16 mouse cellular contexts compared by ENCODE assay signal in the genomic region with DNA sequence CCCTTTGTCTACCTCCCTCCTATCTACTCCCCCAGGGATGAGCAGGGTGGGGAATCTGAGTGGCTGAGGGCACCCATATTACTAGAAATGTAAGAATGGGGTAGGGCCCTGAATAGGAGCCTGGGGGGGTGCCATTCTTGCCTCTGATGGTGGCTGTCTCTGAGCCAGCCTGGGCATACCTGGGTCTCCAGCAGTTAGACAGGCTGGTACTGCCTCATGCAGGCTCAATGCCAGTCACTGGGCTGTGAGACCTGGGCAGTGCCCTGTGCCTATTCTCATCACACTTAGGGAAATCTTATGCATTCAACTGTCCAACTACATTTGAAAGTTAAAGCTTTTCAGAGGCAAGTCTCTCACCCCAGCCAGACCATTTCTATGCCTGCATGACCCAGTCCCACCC. TPM values are rescaled to one million over a fixed set of nuclear protein-coding genes. Genes with fewer than 3 reads are reported as not detected.
DNase-seq lines count a peak whose midpoint lies in the region; ATAC-seq and TF ChIP-seq lines count a peak whose summit lies in the region.
"Had no signal": no experiment of that assay in that cellular context is flagged by ENCODE, and none has a peak within 500 bp of the region (broad histone marks: within the 10 kb centered on the region; RNA-seq: fewer than 3 reads in every experiment).

No protein-coding gene starts in this region.

- no peak for ATAC-seq in hindbrain, embryonic 12.5 days (ENCODE audit: low FRiP score)
- ATAC-seq in hindbrain, embryonic 16.5 days = no peak
- no peak for ATAC-seq in midbrain, postnatal 0 days (ENCODE audit: low FRiP score)
- no peak for ATAC-seq in liver, embryonic 11.5 days (replicated peaks; ENCODE audit: low FRiP score)

- no peak overlapping the region for H3K4me3 ChIP-seq in gastrocnemius, adult 2 months
- no peak overlapping the region for H3K4me3 ChIP-seq in hindbrain, embryonic 12.5 days
- no peak overlapping the region for H3K4me3 ChIP-seq in hindbrain, embryonic 16.5 days (ENCODE audit: low read length)
- no peak overlapping the region for H3K4me3 ChIP-seq in midbrain, postnatal 0 days (ENCODE audit: low read depth, low read length)
- no peak overlapping the region for H3K4me3 ChIP-seq in liver, embryonic 11.5 days (ENCODE audit: low read depth, low read length)
- H3K4me3 ChIP-seq: embryonic facial prominence, embryonic 15.5 days; limb, embryonic 12.5 days; liver, embryonic 15.5 days had no signal

- H3K27ac ChIP-seq in gastrocnemius, adult 2 months = no peak overlapping the region
- H3K27ac ChIP-seq in hindbrain, embryonic 12.5 days = peak overlapping the region; percentile 74
- no peak overlapping the region for H3K27ac ChIP-seq in hindbrain, embryonic 16.5 days (ENCODE audit: low read depth, low read length)
- peak overlapping the region; percentile 69 for H3K27ac ChIP-seq in midbrain, postnatal 0 days (ENCODE audit: low read depth, low read length)
- no peak overlapping the region for H3K27ac ChIP-seq in liver, embryonic 11.5 days (ENCODE audit: low read depth, low read length)
- H3K27ac ChIP-seq: embryonic facial prominence, embryonic 15.5 days; limb, embryonic 12.5 days; liver, embryonic 15.5 days; stomach, postnatal 0 days had no signal

- intact Hi-C loops in gastrocnemius, adult 2 months (cut with DNase I) = no loop called here
- intact Hi-C loops in gastrocnemius, postnatal 14 days (cut with DNase I; ENCODE audit: low total_unique reads) = no loop called here

- H3K36me3 ChIP-seq in hindbrain, embryonic 12.5 days = no peaks in the 10 kb centered on the region
- no peaks in the 10 kb centered on the region for H3K36me3 ChIP-seq in hindbrain, embryonic 16.5 days (ENCODE audit: control insufficient read depth, insufficient read depth, low read length)
- H3K36me3 ChIP-seq in midbrain, postnatal 0 days (ENCODE audit: insufficient read depth, low read length) = no peaks in the 10 kb centered on the region
- H3K36me3 ChIP-seq in liver, embryonic 11.5 days (ENCODE audit: control insufficient read depth, insufficient read depth, low read length) = no peaks in the 10 kb centered on the region
- H3K36me3 ChIP-seq: embryonic facial prominence, embryonic 15.5 days; G1E; limb, embryonic 12.5 days; liver, embryonic 15.5 days had no signal

- no peak overlapping the region for H3K4me2 ChIP-seq in hindbrain, embryonic 12.5 days (replicated peaks)
- no peak overlapping the region for H3K4me2 ChIP-seq in hindbrain, embryonic 16.5 days (ENCODE audit: low read length)
- H3K4me2 ChIP-seq in midbrain, postnatal 0 days (ENCODE audit: low read depth, low read length, poor library complexity, severe bottlenecking) = no peak overlapping the region
- no peak overlapping the region for H3K4me2 ChIP-seq in liver, embryonic 11.5 days
- H3K4me2 ChIP-seq: embryonic facial prominence, embryonic 15.5 days; heart, embryonic 11.5 days; limb, embryonic 12.5 days; liver, embryonic 15.5 days had no signal

- no peak for TF ChIP-seq CTCF in gastrocnemius, adult 2 months (IDR thresholded peaks at IDR 0.05)
- TF ChIP-seq CTCF in midbrain, postnatal 0 days (IDR thresholded peaks at IDR 0.05) = no peak

- 0 out of 2 replicates have a peak overlapping the region, but pooled peaks have one; percentile 6 for H3K9ac ChIP-seq in hindbrain, embryonic 12.5 days
- peak overlapping the region; percentile 52 for H3K9ac ChIP-seq in hindbrain, embryonic 16.5 days (ENCODE audit: low read depth, low read length)
- H3K9ac ChIP-seq in midbrain, postnatal 0 days (replicated peaks; ENCODE audit: low read length, poor library complexity, severe bottlenecking) = peak overlapping the region; percentile 33; the same call in 1 of the 2 replicates
- no peak overlapping the region for H3K9ac ChIP-seq in liver, embryonic 11.5 days (ENCODE audit: low read depth, low read length)
- H3K9ac ChIP-seq: embryonic facial prominence, embryonic 15.5 days; limb, embryonic 12.5 days; liver, embryonic 15.5 days had no signal

- peaks cover 40% of the 10 kb centered on the region for H3K4me1 ChIP-seq in hindbrain, embryonic 12.5 days
- peaks cover 31% of the 10 kb centered on the region for H3K4me1 ChIP-seq in hindbrain, embryonic 16.5 days (ENCODE audit: control insufficient read depth, insufficient read depth, low read depth, low read length)
- peaks cover 26% of the 10 kb centered on the region for H3K4me1 ChIP-seq in midbrain, postnatal 0 days (ENCODE audit: insufficient read depth, low read length)
- H3K4me1 ChIP-seq in liver, embryonic 11.5 days (replicated peaks; ENCODE audit: control insufficient read depth, insufficient read depth, low read length) = peaks cover 35% of the 10 kb centered on the region

- peak; percentile 4 for DNase-seq in gastrocnemius, adult 2 months
- no peak for DNase-seq in gastrocnemius, postnatal 14 days
- DNase-seq in midbrain, postnatal 0 days (ENCODE audit: low spot score) = no peak
- DNase-seq in liver, embryonic 11.5 days (ENCODE audit: low spot score) = no peak
- no peak for DNase-seq in thymus, postnatal 25 days
- DNase-seq: cerebellum, adult 11-12 months; gastrocnemius, postnatal 25 days; kidney, adult 9 months had no signal

- no peaks in the 10 kb centered on the region for H3K27me3 ChIP-seq in hindbrain, embryonic 12.5 days
- no peaks in the 10 kb centered on the region for H3K27me3 ChIP-seq in hindbrain, embryonic 16.5 days (replicated peaks; ENCODE audit: control insufficient read depth, insufficient read depth, low read length)
- H3K27me3 ChIP-seq in midbrain, postnatal 0 days (ENCODE audit: insufficient read depth, low read length) = no peaks in the 10 kb centered on the region
- no peaks in the 10 kb centered on the region for H3K27me3 ChIP-seq in liver, embryonic 11.5 days (replicated peaks; ENCODE audit: control insufficient read depth, insufficient read depth, low read length)
- H3K27me3 ChIP-seq: embryonic facial prominence, embryonic 15.5 days; limb, embryonic 12.5 days had no signal

- H3K9me3 ChIP-seq in hindbrain, embryonic 12.5 days (replicated peaks) = no peaks in the 10 kb centered on the region
- no peaks in the 10 kb centered on the region for H3K9me3 ChIP-seq in hindbrain, embryonic 16.5 days (ENCODE audit: control insufficient read depth, low read length)
- no peaks in the 10 kb centered on the region for H3K9me3 ChIP-seq in midbrain, postnatal 0 days (ENCODE audit: low read length)
- H3K9me3 ChIP-seq in liver, embryonic 11.5 days (ENCODE audit: control insufficient read depth, low read length) = no peaks in the 10 kb centered on the region
- H3K9me3 ChIP-seq: embryonic facial prominence, embryonic 15.5 days; G1E; limb, embryonic 12.5 days; liver, embryonic 15.5 days had no signal

RNA-seq across cellular contexts. Expression of a gene that starts 11.6 kb away (rescaled TPM):
- total RNA-seq in gastrocnemius, adult 2 months (2021) = 10 to 100 TPM; 23.8 to 27.3 TPM
- 10 to 100 TPM; 15.9 to 18.3 TPM for total RNA-seq in gastrocnemius, postnatal 14 days (2021)
- 40.2 and 43.0 TPM in 2 replicates for polyA plus RNA-seq in hindbrain, embryonic 12.5 days (2016; fragmentation: Nextera tagmentation; extraction: Ambion mirVana)
- 24.3 and 28.0 TPM in 2 replicates for polyA plus RNA-seq in hindbrain, embryonic 16.5 days (2015; fragmentation: Nextera tagmentation; extraction: Ambion mirVana)
- 50.7 and 66.8 TPM in 2 replicates for total RNA-seq in midbrain, postnatal 0 days (2014; rRNA removed)
- 20.1 and 22.0 TPM in 2 replicates for polyA plus RNA-seq in midbrain, postnatal 0 days (2015; fragmentation: Nextera tagmentation; extraction: Ambion mirVana)
- polyA plus RNA-seq in liver, embryonic 11.5 days (2014; fragmentation: Nextera tagmentation; extraction: Ambion mirVana) = 18.6 and 24.2 TPM in 2 replicates

RNA-seq across cellular contexts. Expression of a gene that starts 46.9 kb away (rescaled TPM):
- total RNA-seq in gastrocnemius, adult 2 months (2021) = 1 to 10 TPM; 3.4 to 3.5 TPM
- total RNA-seq in gastrocnemius, postnatal 14 days (2021) = 1 to 10 TPM; 4.4 to 5.5 TPM
- polyA plus RNA-seq in hindbrain, embryonic 12.5 days (2016; fragmentation: Nextera tagmentation; extraction: Ambion mirVana) = 5.7 and 7.1 TPM in 2 replicates
- polyA plus RNA-seq in hindbrain, embryonic 16.5 days (2015; fragmentation: Nextera tagmentation; extraction: Ambion mirVana) = 8.3 and 9.1 TPM in 2 replicates
- total RNA-seq in midbrain, postnatal 0 days (2014; rRNA removed) = 10.9 and 17.3 TPM in 2 replicates
- 12.7 and 13.6 TPM in 2 replicates for polyA plus RNA-seq in midbrain, postnatal 0 days (2015; fragmentation: Nextera tagmentation; extraction: Ambion mirVana)
- 9.4 and 12.6 TPM in 2 replicates for polyA plus RNA-seq in liver, embryonic 11.5 days (2014; fragmentation: Nextera tagmentation; extraction: Ambion mirVana)

Comparison
In these comparisons a context has a peak if more than half of its experiments do, and no peak if none do; other contexts are left out.
1. H3K27ac ChIP-seq: peak in hindbrain, embryonic 12.5 days (single experiment) and midbrain, postnatal 0 days (single experiment); none in gastrocnemius, adult 2 months (single experiment), hindbrain, embryonic 16.5 days (single experiment) and liver, embryonic 11.5 days (single experiment).